Mouse (Mus musculus): ENCODE results near the gene Tbc1d24. TPM values are rescaled to one million over a fixed set of nuclear protein-coding genes. Genes with fewer than 3 reads are reported as not detected.

Tbc1d24 gene
- polyA plus RNA-seq, 1 experiment = 62.7 TPM

DNA sequence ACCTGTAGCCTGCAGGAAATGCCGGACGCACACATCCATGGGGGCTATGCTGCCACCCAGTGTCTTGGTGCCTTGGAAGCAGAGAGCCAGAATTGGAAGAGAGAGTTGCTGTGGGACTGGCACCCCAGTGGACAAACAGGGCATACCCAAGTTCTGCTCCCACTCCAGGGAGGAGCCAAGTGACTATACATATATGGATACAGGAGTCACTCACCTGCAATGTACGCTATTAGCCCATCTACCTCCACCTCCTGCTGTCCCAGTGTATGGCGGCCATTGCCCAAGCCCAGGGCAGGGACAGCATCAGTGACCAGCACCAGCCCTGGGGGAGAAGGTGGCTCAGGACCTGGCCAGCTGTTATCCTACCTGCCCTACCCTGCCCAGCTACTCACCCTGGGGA is 47.8 kb downstream of the Tbc1d24 start:
- Histone ChIP-seq H3K4me3 (ENCODE audit: insufficient read depth, low read length) (no peak overlapping the region), H3K4me1 (ENCODE audit: control insufficient read depth, insufficient read depth, low read length) (no peaks in the 10 kb centered on the region; the same call in 1 of the 2 replicates), H3K27ac (ENCODE audit: insufficient read depth, low read length) (no peak overlapping the region)
- no peak for TF ChIP-seq POLR2A (IDR thresholded peaks at IDR 0.05; ENCODE audit: extremely low read depth, insufficient read depth, low read length)
- no peak for TF ChIP-seq CTCF (IDR thresholded peaks at IDR 0.05; ENCODE audit: extremely low read depth, insufficient read depth, low read length)

DNA sequence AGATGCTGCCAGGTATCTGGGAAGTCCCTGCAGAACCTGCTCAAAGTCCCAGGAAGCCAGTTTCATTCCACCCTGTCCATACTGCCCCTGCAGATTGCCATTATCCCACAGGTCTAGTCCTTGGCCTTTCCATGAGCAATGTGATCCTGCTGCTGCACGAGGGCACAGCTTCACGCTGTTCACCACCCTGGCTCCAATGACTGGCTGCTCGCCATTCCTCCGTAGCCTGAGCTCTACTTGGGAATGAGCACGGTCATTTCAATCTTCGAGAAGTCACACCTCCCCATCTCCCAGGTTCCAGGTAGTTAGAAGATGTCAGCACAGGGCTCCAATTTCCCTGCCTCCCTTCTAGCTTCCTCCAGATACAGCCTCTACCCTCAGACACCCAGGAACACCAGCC is 48.2 kb downstream of the Tbc1d24 start:
- H3K27ac ChIP-seq (ENCODE audit: insufficient read depth, low read length) = no peak overlapping the region
- no peaks in the 10 kb centered on the region for H3K4me1 ChIP-seq (ENCODE audit: control insufficient read depth, insufficient read depth, low read length)
- TF ChIP-seq CTCF (IDR thresholded peaks at IDR 0.05; ENCODE audit: extremely low read depth, insufficient read depth, low read length) (no peak), POLR2A (IDR thresholded peaks at IDR 0.05; ENCODE audit: extremely low read depth, insufficient read depth, low read length) (no peak)
- H3K4me3 ChIP-seq (ENCODE audit: insufficient read depth, low read length) = no peak overlapping the region

DNA sequence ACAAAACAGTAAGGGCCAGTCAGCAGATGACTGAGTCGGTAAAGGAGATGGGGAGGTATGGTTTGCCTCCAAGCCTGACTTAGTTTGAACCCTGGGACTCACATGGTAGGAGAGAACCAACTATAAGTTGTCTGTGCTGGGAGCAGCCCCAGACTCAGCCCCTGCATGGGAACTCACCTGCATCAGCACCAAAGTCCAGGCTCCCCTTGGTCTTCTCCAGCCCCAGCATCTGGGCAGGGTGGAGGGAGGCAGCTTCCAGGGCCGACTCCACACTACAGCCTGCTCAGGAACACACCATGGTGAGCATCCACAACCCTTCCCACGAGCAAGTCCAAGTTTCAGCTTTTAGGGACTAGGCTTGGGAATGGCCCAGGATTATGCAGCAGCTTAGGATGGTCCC is 49.0 kb downstream of the Tbc1d24 start:
- no peak overlapping the region for H3K4me3 ChIP-seq (ENCODE audit: insufficient read depth, low read length)
- no peaks in the 10 kb centered on the region for H3K4me1 ChIP-seq (ENCODE audit: control insufficient read depth, insufficient read depth, low read length)
- TF ChIP-seq POLR2A (IDR thresholded peaks at IDR 0.05; ENCODE audit: extremely low read depth, insufficient read depth, low read length) (no peak), CTCF (IDR thresholded peaks at IDR 0.05; ENCODE audit: extremely low read depth, insufficient read depth, low read length) (no peak)
- H3K27ac ChIP-seq (ENCODE audit: insufficient read depth, low read length) = no peak overlapping the region

DNA sequence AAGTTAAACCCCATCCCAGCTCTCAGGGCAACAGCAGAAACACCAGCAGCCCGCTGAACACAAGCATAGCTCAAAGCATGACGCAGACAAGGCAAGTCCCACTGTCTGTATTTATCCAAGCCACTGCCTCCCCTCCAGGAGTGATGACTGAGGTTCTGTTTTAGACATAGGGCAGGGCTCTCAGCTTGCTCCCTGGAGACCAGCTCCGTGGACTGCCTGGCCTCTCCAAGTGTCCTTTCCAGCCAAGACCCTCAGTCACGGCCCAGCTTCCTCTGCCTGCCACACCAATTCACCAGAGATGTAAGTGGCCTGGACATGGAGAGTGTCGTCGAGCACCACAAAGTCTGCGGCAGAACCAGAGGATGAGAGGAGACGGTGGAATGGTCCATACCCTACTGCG is 49.6 kb downstream of the Tbc1d24 start:
- Histone ChIP-seq H3K27ac (ENCODE audit: insufficient read depth, low read length) (no peak overlapping the region), H3K4me1 (ENCODE audit: control insufficient read depth, insufficient read depth, low read length) (no peaks in the 10 kb centered on the region), H3K4me3 (ENCODE audit: insufficient read depth, low read length) (no peak overlapping the region)
- no peak for TF ChIP-seq POLR2A (IDR thresholded peaks at IDR 0.05; ENCODE audit: extremely low read depth, insufficient read depth, low read length)
- no peak for TF ChIP-seq CTCF (IDR thresholded peaks at IDR 0.05; ENCODE audit: extremely low read depth, insufficient read depth, low read length)

DNA sequence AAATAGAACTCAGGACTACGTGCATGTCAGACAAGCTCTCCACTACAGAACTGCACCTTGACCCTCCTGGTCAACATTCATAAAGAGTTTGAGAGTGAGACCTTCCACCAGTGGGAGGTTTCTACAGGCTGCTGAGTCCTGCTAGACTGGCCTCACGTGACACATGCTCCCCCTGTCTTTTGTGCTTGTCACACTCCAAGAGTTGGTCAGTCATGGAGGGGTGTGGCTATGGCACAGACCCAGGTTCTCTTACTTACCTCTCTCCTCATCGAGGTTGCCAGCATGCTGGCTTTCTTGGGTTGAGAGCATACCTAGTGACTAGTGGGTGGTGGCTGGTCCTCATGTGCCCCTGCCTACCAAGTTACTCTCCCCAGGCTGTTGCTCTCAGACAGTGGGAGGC is 50.9 kb downstream of the Tbc1d24 start:
- no peak overlapping the region for H3K4me3 ChIP-seq (ENCODE audit: insufficient read depth, low read length)
- H3K27ac ChIP-seq (ENCODE audit: insufficient read depth, low read length) = no peak overlapping the region
- H3K4me1 ChIP-seq (ENCODE audit: control insufficient read depth, insufficient read depth, low read length) = no peaks in the 10 kb centered on the region
- TF ChIP-seq CTCF (IDR thresholded peaks at IDR 0.05; ENCODE audit: extremely low read depth, insufficient read depth, low read length) (no peak), POLR2A (IDR thresholded peaks at IDR 0.05; ENCODE audit: extremely low read depth, insufficient read depth, low read length) (no peak)

DNA sequence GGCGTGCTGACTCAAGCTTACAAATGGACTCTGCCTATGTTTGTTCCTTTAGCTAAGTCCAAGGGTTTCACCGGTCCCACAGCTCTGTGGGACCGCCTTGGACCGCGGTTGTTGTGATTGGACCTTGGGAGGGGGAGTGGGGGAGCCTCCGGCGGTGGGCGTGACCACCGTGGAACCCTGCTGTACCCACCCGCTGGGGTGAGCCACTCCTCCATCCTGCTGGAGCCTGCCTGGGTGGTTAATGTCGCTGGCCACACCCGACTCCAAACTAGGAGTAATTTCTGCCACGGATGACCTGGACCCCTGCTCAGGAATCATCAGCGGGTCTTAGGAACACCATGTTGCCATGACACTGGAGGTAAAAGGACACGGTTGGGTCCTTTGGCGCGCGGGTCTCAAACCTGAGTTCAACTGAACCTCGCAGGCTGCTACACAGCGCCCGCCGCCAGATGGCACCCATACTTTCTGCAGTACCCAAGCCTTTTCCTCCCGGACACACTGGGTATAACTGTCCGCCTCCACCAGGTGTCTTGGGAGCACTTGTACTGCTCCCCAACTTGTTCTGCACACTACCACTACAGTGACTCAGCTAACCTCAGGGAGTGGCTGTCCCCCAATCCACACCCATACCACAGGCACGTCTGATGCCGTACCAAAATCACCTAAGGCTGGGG is 53.3 kb downstream of the Tbc1d24 start:
- H3K4me1 ChIP-seq (ENCODE audit: control insufficient read depth, insufficient read depth, low read length) = no peaks in the 10 kb centered on the region
- TF ChIP-seq CTCF (IDR thresholded peaks at IDR 0.05; ENCODE audit: extremely low read depth, insufficient read depth, low read length) (peak; percentile 67), POLR2A (IDR thresholded peaks at IDR 0.05; ENCODE audit: extremely low read depth, insufficient read depth, low read length) (no peak)
- H3K4me3 ChIP-seq (ENCODE audit: insufficient read depth, low read length) = peak overlapping the region; percentile 21
- no peak overlapping the region for H3K27ac ChIP-seq (ENCODE audit: insufficient read depth, low read length)

DNA sequence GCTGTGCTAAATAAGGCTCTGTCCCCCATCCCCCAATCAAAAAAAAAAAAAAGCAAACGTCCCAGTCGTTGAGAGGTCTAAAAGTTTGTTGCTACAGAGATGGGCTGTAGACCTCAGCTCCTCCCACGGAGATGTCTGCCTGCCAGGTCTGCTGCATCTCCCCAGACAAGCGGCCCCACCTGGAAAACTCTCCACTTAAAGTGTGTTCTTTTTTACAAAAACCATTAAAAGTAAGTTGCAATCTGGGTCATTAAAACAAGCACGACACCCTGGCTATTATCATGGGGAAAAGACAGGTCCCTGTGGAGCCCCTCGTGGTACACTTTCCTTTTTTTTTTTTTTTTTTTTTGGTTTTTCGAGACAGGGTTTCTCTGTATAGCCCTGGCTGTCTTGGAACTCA is 54.0 kb downstream of the Tbc1d24 start:
- Histone ChIP-seq H3K4me1 (ENCODE audit: control insufficient read depth, insufficient read depth, low read length) (no peaks in the 10 kb centered on the region), H3K4me3 (ENCODE audit: insufficient read depth, low read length) (no peak overlapping the region), H3K27ac (ENCODE audit: insufficient read depth, low read length) (no peak overlapping the region)
- no peak for TF ChIP-seq CTCF (IDR thresholded peaks at IDR 0.05; ENCODE audit: extremely low read depth, insufficient read depth, low read length)
- no peak for TF ChIP-seq POLR2A (IDR thresholded peaks at IDR 0.05; ENCODE audit: extremely low read depth, insufficient read depth, low read length)

DNA sequence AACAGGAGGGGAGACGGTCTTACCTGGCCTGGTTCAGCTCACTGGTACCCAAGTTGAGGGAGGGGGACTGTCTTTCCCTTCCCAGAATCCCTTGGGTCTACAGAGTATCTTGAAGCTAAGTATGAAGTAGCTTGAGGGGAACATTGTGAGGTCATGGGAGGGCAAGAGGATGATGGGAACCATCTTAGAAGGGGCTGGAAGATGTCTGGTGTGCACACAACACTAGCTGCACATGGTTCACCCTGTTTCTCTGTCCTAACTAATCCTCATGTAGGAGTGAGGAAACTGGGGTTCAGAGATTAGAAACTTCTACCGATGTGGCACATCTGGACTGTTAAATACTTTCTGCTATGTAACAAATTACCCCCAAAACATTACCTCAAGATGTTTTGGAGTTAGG is 54.5 kb downstream of the Tbc1d24 start, which contains the start of gene Pdpk1:
TSS of gene Pdpk1 (minus strand) at position 101 of the 400 bp plus-strand sequence.
- H3K4me1 ChIP-seq (ENCODE audit: control insufficient read depth, insufficient read depth, low read length) = no peaks in the 10 kb centered on the region
- H3K4me3 ChIP-seq (ENCODE audit: insufficient read depth, low read length) = no peak within 1 kb of the TSS; the same call in 1 of the 2 replicates
- no peak for TF ChIP-seq CTCF (IDR thresholded peaks at IDR 0.05; ENCODE audit: extremely low read depth, insufficient read depth, low read length)
- TF ChIP-seq POLR2A (IDR thresholded peaks at IDR 0.05; ENCODE audit: extremely low read depth, insufficient read depth, low read length) = no peak
- H3K27ac ChIP-seq (ENCODE audit: insufficient read depth, low read length) = no peak within 1 kb of the TSS

DNA sequence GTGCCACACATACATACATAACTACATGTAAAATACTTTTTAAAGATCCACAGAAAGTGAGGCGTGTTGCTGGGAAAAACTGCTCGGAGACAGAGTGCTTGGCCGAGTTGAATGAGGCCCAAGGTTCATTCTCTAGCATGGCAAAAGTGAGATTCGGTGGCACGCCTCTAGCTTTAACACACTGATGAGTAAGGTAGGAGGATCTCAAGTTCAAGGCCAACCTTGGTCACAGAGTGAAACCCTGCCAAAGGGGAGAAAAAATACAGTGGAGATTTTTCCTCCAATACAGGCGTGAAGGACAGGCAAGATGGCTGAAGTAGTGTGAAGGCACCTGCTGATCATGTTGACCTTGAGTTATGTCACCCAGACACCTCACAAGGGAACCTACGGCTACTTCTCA is 55.9 kb downstream of the Tbc1d24 start:
- no peak overlapping the region for H3K4me3 ChIP-seq (ENCODE audit: insufficient read depth, low read length)
- TF ChIP-seq CTCF (IDR thresholded peaks at IDR 0.05; ENCODE audit: extremely low read depth, insufficient read depth, low read length) = no peak
- no peak for TF ChIP-seq POLR2A (IDR thresholded peaks at IDR 0.05; ENCODE audit: extremely low read depth, insufficient read depth, low read length)
- no peaks in the 10 kb centered on the region for H3K4me1 ChIP-seq (ENCODE audit: control insufficient read depth, insufficient read depth, low read length)
- H3K27ac ChIP-seq (ENCODE audit: insufficient read depth, low read length) = no peak overlapping the region

DNA sequence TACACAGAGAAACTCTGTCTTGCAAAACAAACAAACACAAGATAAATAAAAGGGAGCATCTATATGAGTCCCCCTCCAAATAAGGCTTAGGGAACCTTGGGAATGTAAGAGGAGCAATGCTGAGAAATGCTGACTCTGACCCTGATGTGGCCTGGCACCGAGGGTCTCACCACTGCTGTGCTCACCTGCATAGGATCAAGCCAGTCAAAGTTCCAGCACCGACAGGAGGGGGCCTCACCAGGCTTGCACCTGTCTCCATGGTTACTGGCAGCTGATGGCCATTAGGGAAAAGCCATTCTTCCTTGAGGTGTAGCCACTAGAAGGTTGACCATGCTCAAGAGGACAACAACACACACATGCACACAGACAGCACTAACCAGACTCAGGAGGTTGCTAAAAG is 62.5 kb downstream of the Tbc1d24 start:
- no peak overlapping the region for H3K27ac ChIP-seq (ENCODE audit: insufficient read depth, low read length)
- peaks cover 11% of the 10 kb centered on the region for H3K4me1 ChIP-seq (ENCODE audit: control insufficient read depth, insufficient read depth, low read length)
- no peak for TF ChIP-seq CTCF (IDR thresholded peaks at IDR 0.05; ENCODE audit: extremely low read depth, insufficient read depth, low read length)
- TF ChIP-seq POLR2A (IDR thresholded peaks at IDR 0.05; ENCODE audit: extremely low read depth, insufficient read depth, low read length) = no peak
- H3K4me3 ChIP-seq (ENCODE audit: insufficient read depth, low read length) = no peak overlapping the region; the same call in 1 of the 2 replicates

Data from cortical plate, adult 2 months (tissue).